Comparison of ENCODE assay signal across 14 mouse cellular contexts in genomic region chr7:142484780-142485179, GRCm38 (mm10). TPM values are rescaled to one million over a fixed set of nuclear protein-coding genes. Genes with fewer than 3 reads are reported as not detected.
DNase-seq lines count a peak whose midpoint lies in the region; ATAC-seq and TF ChIP-seq lines count a peak whose summit lies in the region.
"Had no signal": no experiment of that assay in that cellular context is flagged by ENCODE, and none has a peak within 500 bp of the region (broad histone marks: within the 10 kb centered on the region; RNA-seq: fewer than 3 reads in every experiment).

No protein-coding gene starts in this region.

- peaks cover 7% of the 10 kb centered on the region; the same call in 1 of the 2 replicates for H3K36me3 ChIP-seq in embryonic facial prominence, embryonic 13.5 days
- H3K36me3 ChIP-seq in heart, embryonic 11.5 days (ENCODE audit: control insufficient read depth, insufficient read depth, low read length): 0 out of 2 replicates have a peak, but pooled peaks cover 3% of the 10 kb centered on the region
- peaks cover 38% of the 10 kb centered on the region for H3K36me3 ChIP-seq in intestine, postnatal 0 days (ENCODE audit: control insufficient read depth, insufficient read depth)
- H3K36me3 ChIP-seq: liver, embryonic 13.5 days; neural tube, embryonic 13.5 days had no signal

- H3K4me2 ChIP-seq in embryonic facial prominence, embryonic 13.5 days: no peak overlapping the region
- H3K4me2 ChIP-seq in heart, embryonic 11.5 days: no peak overlapping the region
- H3K4me2 ChIP-seq in intestine, postnatal 0 days (replicated peaks; ENCODE audit: low read depth): no peak overlapping the region
- H3K4me2 ChIP-seq: liver, embryonic 13.5 days; neural tube, embryonic 13.5 days had no signal

- H3K4me3 ChIP-seq in brown adipose tissue, adult 24 weeks (ENCODE audit: insufficient read depth, low read depth, low read length): no peak overlapping the region
- H3K4me3 ChIP-seq in embryonic facial prominence, embryonic 13.5 days: no peak overlapping the region
- H3K4me3 ChIP-seq in heart, embryonic 11.5 days (ENCODE audit: low read depth, low read length): no peak overlapping the region
- H3K4me3 ChIP-seq in intestine, postnatal 0 days (ENCODE audit: low read depth, low read length): no peak overlapping the region
- H3K4me3 ChIP-seq: erythroblast, embryonic 14.5 days; liver, embryonic 13.5 days; megakaryocyte, embryonic 14.5 days; neural tube, embryonic 13.5 days had no signal

- H3K9me3 ChIP-seq in embryonic facial prominence, embryonic 13.5 days: no peaks in the 10 kb centered on the region
- H3K9me3 ChIP-seq in heart, embryonic 11.5 days (replicated peaks; ENCODE audit: control insufficient read depth, low read length): no peaks in the 10 kb centered on the region
- H3K9me3 ChIP-seq in intestine, postnatal 0 days (ENCODE audit: control insufficient read depth): no peaks in the 10 kb centered on the region
- H3K9me3 ChIP-seq: liver, embryonic 13.5 days; megakaryocyte, embryonic 14.5 days; neural tube, embryonic 13.5 days had no signal

- H3K9ac ChIP-seq in embryonic facial prominence, embryonic 13.5 days: no peak overlapping the region
- H3K9ac ChIP-seq in heart, embryonic 11.5 days (ENCODE audit: low read depth, low read length): no peak overlapping the region
- H3K9ac ChIP-seq in intestine, postnatal 0 days (ENCODE audit: low read depth, low read length): no peak overlapping the region
- H3K9ac ChIP-seq: liver, embryonic 13.5 days; neural tube, embryonic 13.5 days had no signal

- H3K27ac ChIP-seq in brown adipose tissue, adult 24 weeks (replicated peaks; ENCODE audit: low read depth, low read length): peak overlapping the region; percentile 5; the same call in 1 of the 2 replicates
- peak overlapping the region; percentile 49 for H3K27ac ChIP-seq in embryonic facial prominence, embryonic 13.5 days
- H3K27ac ChIP-seq in heart, embryonic 11.5 days (ENCODE audit: low read depth, low read length): peak overlapping the region; percentile 98; the same call in 1 of the 2 replicates
- H3K27ac ChIP-seq in intestine, postnatal 0 days (ENCODE audit: low read depth, low read length): peak overlapping the region; percentile 62
- H3K27ac ChIP-seq: liver, embryonic 13.5 days; neural tube, embryonic 13.5 days had no signal

- no peaks in the 10 kb centered on the region for H3K27me3 ChIP-seq in embryonic facial prominence, embryonic 13.5 days
- no peaks in the 10 kb centered on the region for H3K27me3 ChIP-seq in heart, embryonic 11.5 days (ENCODE audit: control insufficient read depth, insufficient read depth, low read length)
- no peaks in the 10 kb centered on the region for H3K27me3 ChIP-seq in intestine, postnatal 0 days (replicated peaks; ENCODE audit: control insufficient read depth, insufficient read depth, low read length)

- no peak for DNase-seq in frontal cortex, postnatal 14 days (ENCODE audit: low spot score in 2 of 2)
- DNase-seq in frontal cortex, postnatal 10 days (ENCODE audit: low spot score in 2 of 2): no peak
- DNase-seq: cerebellum, adult 11-12 months; liver, embryonic 13.5 days; right cerebral cortex, postnatal 25 days; thymus, postnatal 14 days had no signal

- no peaks in the 10 kb centered on the region for H3K4me1 ChIP-seq in brown adipose tissue, adult 24 weeks (ENCODE audit: control insufficient read depth, insufficient read depth, insufficient read length, low read length)
- H3K4me1 ChIP-seq in embryonic facial prominence, embryonic 13.5 days: peaks cover 81% of the 10 kb centered on the region
- H3K4me1 ChIP-seq in heart, embryonic 11.5 days (ENCODE audit: control insufficient read depth, insufficient read depth, low read length): peaks cover 63% of the 10 kb centered on the region
- H3K4me1 ChIP-seq in intestine, postnatal 0 days (replicated peaks; ENCODE audit: control insufficient read depth, insufficient read depth, low read length): peaks cover 4% of the 10 kb centered on the region; the same call in 1 of the 2 replicates
- H3K4me1 ChIP-seq: megakaryocyte, embryonic 14.5 days had no signal

- 71% methylated on average over 12 of the region's 12 CpGs for WGBS in embryonic facial prominence, embryonic 13.5 days
- WGBS in heart, embryonic 11.5 days (ENCODE audit: insufficient replicate concordance): 68% methylated on average over 12 of the region's 12 CpGs
- 62% methylated on average over 12 of the region's 12 CpGs for WGBS in intestine, postnatal 0 days

- TF ChIP-seq CTCF in intestine, postnatal 0 days (IDR thresholded peaks at IDR 0.05; ENCODE audit: low read depth): no peak

- ATAC-seq in embryonic facial prominence, embryonic 13.5 days (ENCODE audit: insufficient number of reproducible peaks, insufficient read depth, low FRiP score, low TSS enrichment, low read depth): no peak
- ATAC-seq in heart, embryonic 11.5 days (replicated peaks; ENCODE audit: insufficient number of reproducible peaks, low FRiP score, low TSS enrichment): no peak
- ATAC-seq in intestine, postnatal 0 days: no peak
- no peak for ATAC-seq in activated CD4-positive, CD25-positive, alpha-beta regulatory T cell, adult 4 months

RNA-seq across cellular contexts. Expression of gene Tnnt3, which starts 13.9 kb away (rescaled TPM):
- 455 and 586 TPM in 2 replicates for polyA plus RNA-seq in brown adipose tissue, adult 24 weeks (2012; ENCODE audit: insufficient read depth, insufficient read length, missing spikeins)
- polyA plus RNA-seq in embryonic facial prominence, embryonic 13.5 days (2015; fragmentation: Nextera tagmentation; extraction: Ambion mirVana): 3.8 and 5.8 TPM in 2 replicates
- polyA plus RNA-seq in heart, embryonic 11.5 days (2014; fragmentation: Nextera tagmentation; extraction: Ambion mirVana): 16.0 and 16.3 TPM in 2 replicates
- 3.0 TPM in 2 replicates for polyA plus RNA-seq in intestine, postnatal 0 days (2015; fragmentation: Nextera tagmentation; extraction: Ambion mirVana)
- 1 to 10 TPM; 2.8 to 3.0 TPM for polyA plus RNA-seq in activated CD4-positive, CD25-positive, alpha-beta regulatory T cell, adult 4 months (2017; shearing (Covaris generic))
- polyA plus RNA-seq: erythroblast, embryonic 14.5 days had no signal

RNA-seq across cellular contexts. Expression of gene Lsp1, which starts 24.2 kb away (rescaled TPM):
- polyA plus RNA-seq in brown adipose tissue, adult 24 weeks (2012; ENCODE audit: insufficient read depth, insufficient read length, missing spikeins): 18.0 and 22.8 TPM in 2 replicates
- 28.5 and 29.2 TPM in 2 replicates for polyA plus RNA-seq in embryonic facial prominence, embryonic 13.5 days (2015; fragmentation: Nextera tagmentation; extraction: Ambion mirVana)
- 31.4 and 32.1 TPM in 2 replicates for polyA plus RNA-seq in heart, embryonic 11.5 days (2014; fragmentation: Nextera tagmentation; extraction: Ambion mirVana)
- 55.2 and 61.8 TPM in 2 replicates for polyA plus RNA-seq in intestine, postnatal 0 days (2015; fragmentation: Nextera tagmentation; extraction: Ambion mirVana)
- 1,000 to 10,000 TPM; 1,487 to 1,560 TPM for polyA plus RNA-seq in activated CD4-positive, CD25-positive, alpha-beta regulatory T cell, adult 4 months (2017; shearing (Covaris generic))

RNA-seq across cellular contexts. Expression of gene Tnni2, which starts 43.2 kb away (rescaled TPM):
- polyA plus RNA-seq in brown adipose tissue, adult 24 weeks (2012; ENCODE audit: insufficient read depth, insufficient read length, missing spikeins): 232 and 484 TPM in 2 replicates
- polyA plus RNA-seq in embryonic facial prominence, embryonic 13.5 days (2015; fragmentation: Nextera tagmentation; extraction: Ambion mirVana): 7.7 and 8.4 TPM in 2 replicates
- 46.1 and 51.6 TPM in 2 replicates for polyA plus RNA-seq in heart, embryonic 11.5 days (2014; fragmentation: Nextera tagmentation; extraction: Ambion mirVana)
- 1.9 and 2.4 TPM in 2 replicates for polyA plus RNA-seq in intestine, postnatal 0 days (2015; fragmentation: Nextera tagmentation; extraction: Ambion mirVana)
- not detected for polyA plus RNA-seq in activated CD4-positive, CD25-positive, alpha-beta regulatory T cell, adult 4 months (2017; shearing (Covaris generic))
- polyA plus RNA-seq: erythroblast, embryonic 14.5 days had no signal

RNA-seq across cellular contexts. Expression of gene Mrpl23, which starts 47.7 kb away (rescaled TPM):
- 3.6 and 8.8 TPM in 2 replicates for polyA plus RNA-seq in brown adipose tissue, adult 24 weeks (2012; ENCODE audit: insufficient read depth, insufficient read length, missing spikeins)
- polyA plus RNA-seq in embryonic facial prominence, embryonic 13.5 days (2015; fragmentation: Nextera tagmentation; extraction: Ambion mirVana): 36.0 and 36.7 TPM in 2 replicates
- 15.4 and 19.3 TPM in 2 replicates for polyA plus RNA-seq in heart, embryonic 11.5 days (2014; fragmentation: Nextera tagmentation; extraction: Ambion mirVana)
- polyA plus RNA-seq in intestine, postnatal 0 days (2015; fragmentation: Nextera tagmentation; extraction: Ambion mirVana): 26.7 and 33.0 TPM in 2 replicates
- 10 to 100 TPM; 10.2 to 31.9 TPM for polyA plus RNA-seq in activated CD4-positive, CD25-positive, alpha-beta regulatory T cell, adult 4 months (2017; shearing (Covaris generic))

RNA-seq across cellular contexts. Expression of gene Syt8, which starts 50.1 kb away (rescaled TPM):
- polyA plus RNA-seq in brown adipose tissue, adult 24 weeks (2012; ENCODE audit: insufficient read depth, insufficient read length, missing spikeins): not detected in 2 replicates
- polyA plus RNA-seq in embryonic facial prominence, embryonic 13.5 days (2015; fragmentation: Nextera tagmentation; extraction: Ambion mirVana): 0.37 and 0.66 TPM in 2 replicates
- 0.26 and 0.31 TPM in 2 replicates for polyA plus RNA-seq in heart, embryonic 11.5 days (2014; fragmentation: Nextera tagmentation; extraction: Ambion mirVana)
- 0.60 and 1.3 TPM in 2 replicates for polyA plus RNA-seq in intestine, postnatal 0 days (2015; fragmentation: Nextera tagmentation; extraction: Ambion mirVana)
- polyA plus RNA-seq in activated CD4-positive, CD25-positive, alpha-beta regulatory T cell, adult 4 months (2017; shearing (Covaris generic)): not detected
- polyA plus RNA-seq: erythroblast, embryonic 14.5 days; liver, embryonic 13.5 days; neural tube, embryonic 13.5 days had no signal

Comparison
In these comparisons a context has a peak if more than half of its experiments do, and no peak if none do; other contexts are left out.
1. H3K27ac ChIP-seq: peak in every context shown above with its lines; median percentile 98 in heart, embryonic 11.5 days; 62 in intestine, postnatal 0 days; 49 in embryonic facial prominence, embryonic 13.5 days; 5 in brown adipose tissue, adult 24 weeks.
2. RNA of gene Tnnt3, which starts 13.9 kb away (polyA plus RNA-seq): 455 to 586 TPM in brown adipose tissue, adult 24 weeks; 16.0 to 16.3 TPM in heart, embryonic 11.5 days, 3.8 to 5.8 TPM in embryonic facial prominence, embryonic 13.5 days, 2.8 to 3.0 TPM in activated CD4-positive, CD25-positive, alpha-beta regulatory T cell, adult 4 months and 3.0 TPM in intestine, postnatal 0 days; every median in the first group is over 10 times any median in the second.
3. RNA of gene Lsp1, which starts 24.2 kb away (polyA plus RNA-seq): 1,487 to 1,560 TPM in activated CD4-positive, CD25-positive, alpha-beta regulatory T cell, adult 4 months; 55.2 to 61.8 TPM in intestine, postnatal 0 days, 31.4 to 32.1 TPM in heart, embryonic 11.5 days, 28.5 to 29.2 TPM in embryonic facial prominence, embryonic 13.5 days and 18.0 to 22.8 TPM in brown adipose tissue, adult 24 weeks; every median in the first group is over 10 times any median in the second.